Mouse (Mus musculus) testis, adult 2 months (tissue): ENCODE measurements around the gene Tnc.

ENCODE experiments used
- CTCF ChIP-seq: fragments of 200-500 bp; IDR thresholded peaks from 2 replicates; pipeline ENCODE4 v1.5.1; 2012; ENCODE audit warnings: low read depth, mild to moderate bottlenecking, inconsistent platforms, low read length, moderate library complexity; ENCODE audit not compliant: control insufficient read depth, insufficient read depth, insufficient replicate concordance
- POLR2A ChIP-seq: fragments of 200-500 bp; IDR thresholded peaks from 2 replicates; pipeline ENCODE4 v1.6.1; 2012; ENCODE audit warnings: low read depth, mild to moderate bottlenecking, inconsistent platforms, low read length, moderate library complexity; ENCODE audit not compliant: control insufficient read depth

- TF ChIP-seq POLR2A (no peak), CTCF (no peak)
These were observed 25.8 kb downstream of the Tnc start for GRCm38 (mm10) chr4:64020930-64021589.
